Mouse (Mus musculus) 3134 (cell line): Measurements from ENCODE around the gene Tmem132c.

ENCODE experiments used
- DNase-seq: peaks from one replicate; pipeline ENCODE4 v3.0.0-alpha.2; 2011; ENCODE audit warnings: low spot score; ENCODE audit not compliant: insufficient read length; ENCODE audit errors: extremely low read depth

The Tmem132c gene

DNA sequence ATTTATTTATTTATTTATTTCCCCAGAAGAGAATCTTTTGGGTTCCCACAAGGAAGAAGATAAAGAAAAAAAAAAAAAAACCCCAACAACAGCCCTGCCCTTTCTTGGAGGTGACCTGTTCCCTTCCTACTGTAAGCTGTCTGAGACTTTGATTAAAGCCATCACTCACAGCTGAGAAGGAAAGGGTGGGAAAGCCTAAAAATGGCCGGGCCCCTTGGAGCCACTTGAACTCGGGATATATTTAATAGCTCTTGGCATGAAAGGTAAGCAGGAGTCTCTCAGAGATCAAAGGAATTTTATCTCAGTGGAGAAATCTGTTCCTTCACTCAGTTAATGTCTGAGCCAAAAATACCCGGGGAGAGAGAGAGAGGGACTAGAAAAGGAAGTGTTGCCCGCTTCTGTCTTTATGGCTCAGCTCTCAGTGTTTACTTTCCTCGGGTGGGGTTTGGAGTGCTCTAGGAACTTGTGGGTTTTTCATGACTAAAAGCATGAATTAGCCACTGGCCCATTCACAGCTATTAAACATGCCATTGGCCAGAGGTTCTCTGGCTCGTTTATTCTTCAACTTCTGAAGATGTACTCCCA lies 41.0 kb downstream of the Tmem132c start:
- no peak for DNase-seq

DNA sequence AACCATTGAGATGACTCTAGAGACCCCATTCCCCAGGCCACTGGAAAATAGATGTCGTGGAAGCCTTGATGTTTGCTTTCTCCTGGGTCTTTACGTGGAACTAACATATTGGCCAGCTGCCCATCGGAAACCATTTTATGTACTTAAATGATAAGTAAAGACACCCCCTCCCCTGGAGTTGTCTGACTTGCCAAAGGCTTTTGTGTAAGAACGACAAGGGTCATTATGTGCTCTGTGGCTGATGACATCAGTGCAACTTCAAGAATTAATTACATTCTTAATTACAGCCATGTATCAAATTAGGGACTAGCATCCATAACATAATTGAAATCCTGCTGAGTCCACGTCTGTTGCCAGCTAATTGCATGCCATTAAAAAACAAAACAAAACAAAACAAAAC lies 45.3 kb downstream of the Tmem132c start:
- DNase-seq, result no peak

DNA sequence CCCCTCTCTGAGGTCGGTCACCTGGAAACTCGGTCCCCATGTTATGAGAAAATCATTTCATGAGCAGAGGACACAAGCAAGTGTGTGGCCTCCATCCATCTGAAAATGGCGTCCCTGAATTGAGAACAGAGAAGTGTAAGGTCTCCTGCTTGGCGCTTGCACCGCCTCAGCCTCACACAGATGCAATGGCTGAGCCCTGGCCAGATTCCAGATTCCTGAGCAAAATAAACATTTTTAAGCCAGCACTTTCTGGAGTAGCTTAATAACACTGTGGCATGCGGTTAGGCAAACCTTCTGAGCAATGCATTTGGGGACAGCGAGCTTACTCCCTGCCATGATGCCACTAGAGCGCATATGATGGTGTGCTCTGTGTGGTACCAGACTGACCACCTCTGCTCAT lies 48.1 kb downstream of the Tmem132c start:
- no peak for DNase-seq

DNA sequence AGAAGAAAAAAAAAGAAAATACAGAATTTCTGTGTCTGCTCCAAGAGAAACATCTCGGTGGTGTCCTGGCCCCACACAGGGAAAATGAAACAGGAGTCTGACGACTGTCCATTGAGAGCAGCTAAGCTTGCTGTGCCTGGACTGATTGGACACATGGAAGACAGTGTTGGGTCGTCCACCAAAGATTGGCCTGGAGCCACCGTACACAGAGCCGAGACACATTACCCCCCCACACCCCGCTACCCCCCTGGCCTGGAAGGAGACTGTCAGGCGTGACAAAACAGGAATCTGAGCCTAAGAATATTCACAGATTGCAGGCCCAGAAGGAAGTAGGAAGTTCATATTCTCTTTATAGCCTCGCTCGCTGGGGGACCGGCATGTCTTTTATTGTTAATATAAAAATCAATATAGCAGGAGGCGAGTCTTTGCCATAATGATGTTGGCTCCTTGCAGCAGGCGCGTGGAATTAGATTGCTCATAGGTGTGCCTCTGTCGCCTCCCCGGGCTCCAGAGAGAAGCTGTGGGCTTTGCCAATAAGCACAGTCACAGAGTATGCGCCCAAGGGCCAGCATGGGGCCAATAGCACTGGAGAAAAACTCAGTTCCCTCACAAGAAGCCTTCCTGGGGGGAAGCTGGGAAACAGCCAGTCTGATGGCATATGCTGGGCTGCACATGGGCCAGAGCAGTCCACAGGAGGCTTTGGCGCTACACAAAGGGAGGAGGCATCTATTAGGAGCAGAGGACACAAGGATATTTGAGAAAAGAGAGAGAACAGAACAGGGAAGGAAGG lies 49.0 kb downstream of the Tmem132c start:
- no peak for DNase-seq

DNA sequence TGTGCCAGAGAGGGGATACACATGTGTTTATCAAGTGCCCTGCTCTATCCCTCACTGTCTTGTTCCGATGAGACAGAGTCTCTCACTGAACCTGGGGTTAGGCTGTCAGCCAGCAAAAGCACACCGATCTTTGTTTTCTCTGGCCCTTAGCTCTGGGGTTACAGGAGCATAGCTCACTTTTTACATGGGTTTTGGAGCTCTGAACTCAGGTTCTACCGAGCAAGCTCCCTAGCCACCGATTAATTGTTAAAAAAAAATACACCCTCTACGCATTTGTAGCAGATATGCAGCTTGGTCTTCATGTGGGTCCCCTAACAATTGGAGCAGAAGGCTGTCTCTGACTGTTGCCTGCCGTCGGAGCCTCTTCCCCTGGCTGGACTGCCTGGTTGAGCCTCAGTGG lies 50.0 kb downstream of the Tmem132c start:
- no peak for DNase-seq

DNA sequence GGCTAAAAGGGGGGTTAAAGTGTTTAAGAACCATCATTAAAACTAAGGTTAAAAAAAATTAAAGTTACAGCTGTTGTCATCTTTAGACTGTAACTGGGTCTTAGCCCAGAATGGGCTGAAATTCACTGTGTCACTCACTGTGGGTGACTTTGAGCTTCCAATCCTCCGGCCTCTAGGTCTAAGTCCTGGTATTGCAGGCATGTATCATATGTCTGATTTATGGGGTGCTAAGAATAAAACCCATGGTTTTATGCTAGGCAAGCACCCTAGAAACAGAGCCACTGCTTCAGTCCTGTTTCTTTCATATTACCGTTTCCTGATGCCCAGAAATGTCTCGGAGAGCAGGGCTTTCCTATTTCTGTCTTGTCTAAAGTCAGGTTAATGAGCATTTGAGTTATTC lies 52.1 kb downstream of the Tmem132c start:
- no peak for DNase-seq

DNA sequence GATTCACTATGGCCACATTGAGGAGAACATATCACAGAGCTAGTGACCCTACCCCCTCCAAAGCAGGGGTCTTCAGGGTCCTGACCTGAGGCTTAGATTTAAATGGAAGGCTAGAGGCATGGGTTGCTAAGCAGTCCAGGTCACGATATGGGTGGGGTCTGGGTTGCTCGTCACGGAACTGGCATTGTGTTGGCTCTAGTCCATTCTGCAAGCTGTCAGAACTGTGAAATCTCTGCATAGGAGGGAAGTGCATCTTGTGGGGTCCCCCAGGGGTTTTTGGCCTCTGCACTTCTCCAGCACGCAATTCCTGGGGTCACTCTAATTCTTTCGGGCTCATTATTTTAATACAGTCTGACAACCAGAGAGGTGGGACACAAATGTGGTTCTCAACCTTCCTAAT lies 55.9 kb downstream of the Tmem132c start:
- no peak for DNase-seq

DNA sequence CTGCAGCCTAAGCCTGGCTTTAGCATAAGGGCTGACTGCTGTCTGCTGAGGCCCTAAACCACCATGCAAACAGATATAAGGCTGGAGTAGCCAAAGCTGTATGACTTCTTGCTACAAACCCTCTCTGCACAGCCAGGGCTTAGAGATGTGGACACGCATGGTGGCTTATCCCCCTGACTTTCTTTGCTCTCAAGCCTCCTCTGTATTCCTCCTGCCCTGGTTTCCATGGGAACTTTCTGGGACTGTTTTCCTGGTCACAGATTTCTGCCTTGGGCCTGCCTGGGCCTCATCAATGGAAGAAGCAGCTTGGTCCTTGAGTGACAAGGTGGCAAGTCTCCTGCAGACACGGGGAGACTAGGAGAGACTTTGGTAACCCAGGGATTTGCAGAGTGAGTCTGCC lies 56.5 kb downstream of the Tmem132c start:
- DNase-seq, result no peak

DNA sequence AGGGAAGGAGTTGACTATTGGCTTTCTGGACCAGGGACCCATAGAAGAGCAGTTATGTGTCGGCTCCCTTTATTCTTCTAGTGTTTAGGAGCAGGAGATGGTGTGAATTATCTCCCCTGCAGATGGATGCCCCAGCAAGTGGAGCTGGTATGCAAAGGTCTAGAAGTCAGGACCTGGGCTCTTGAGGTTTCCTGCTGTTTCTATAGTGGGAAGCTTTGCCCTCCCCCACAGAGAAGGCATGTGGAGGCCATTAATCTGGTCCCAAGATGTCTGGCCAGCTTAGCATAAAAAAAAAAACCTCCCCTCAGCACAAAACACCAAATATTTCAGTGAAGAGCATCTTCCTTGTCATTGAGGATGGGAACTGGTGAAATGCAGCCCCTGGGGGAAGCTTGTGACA lies 57.4 kb downstream of the Tmem132c start:
- DNase-seq, result no peak

DNA sequence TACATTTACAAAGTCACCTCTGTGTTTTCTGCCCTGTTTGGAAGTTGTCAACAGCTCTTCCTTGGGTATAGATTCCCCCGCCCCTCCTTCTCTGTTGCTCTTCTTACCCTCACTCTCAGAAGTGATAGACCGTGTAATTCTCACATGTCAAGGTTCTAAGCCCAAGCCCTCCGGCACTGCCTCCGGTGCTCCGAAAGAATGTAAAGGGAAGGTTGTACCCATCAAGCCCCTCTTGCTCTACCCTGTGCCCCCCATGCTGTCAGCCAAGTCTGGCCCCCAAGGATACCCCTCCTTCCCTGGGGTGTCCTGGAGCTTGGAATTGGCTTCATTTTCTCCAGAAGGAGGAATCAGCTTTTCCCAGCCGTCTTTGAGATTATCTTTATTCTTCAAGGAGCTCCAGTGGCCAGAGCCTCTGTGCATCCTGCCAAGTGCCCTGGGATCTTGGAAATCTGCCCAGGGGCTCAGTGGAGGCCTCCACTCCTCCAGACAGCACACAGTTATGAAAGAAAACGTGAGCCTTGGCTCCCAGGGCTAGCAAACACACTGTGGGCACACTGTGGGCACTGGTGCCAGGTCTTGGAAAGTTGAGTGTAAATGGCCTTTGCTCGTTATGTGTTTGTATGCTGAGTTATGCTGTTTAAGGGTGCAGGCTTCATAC lies 59.1 kb downstream of the Tmem132c start:
- no peak for DNase-seq

DNA sequence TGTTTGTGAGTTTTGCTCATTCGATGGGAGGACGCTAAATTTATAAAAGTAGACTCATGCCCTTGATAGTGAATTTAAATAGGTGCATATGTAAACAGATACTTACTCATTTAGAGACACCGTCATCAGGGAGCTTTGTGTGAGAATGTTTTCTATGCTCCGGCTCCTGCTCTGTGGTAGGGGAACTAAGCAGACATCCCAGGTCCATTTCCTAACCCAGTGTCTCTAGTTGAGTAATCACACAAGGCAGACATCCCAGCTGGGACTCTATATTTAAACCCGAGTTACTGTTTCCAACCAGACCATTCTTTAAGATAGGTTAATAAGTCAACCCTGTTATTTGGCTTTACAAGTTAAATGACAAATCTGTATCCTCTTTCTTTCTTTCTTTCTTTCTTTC lies 63.7 kb downstream of the Tmem132c start:
- no peak for DNase-seq

DNA sequence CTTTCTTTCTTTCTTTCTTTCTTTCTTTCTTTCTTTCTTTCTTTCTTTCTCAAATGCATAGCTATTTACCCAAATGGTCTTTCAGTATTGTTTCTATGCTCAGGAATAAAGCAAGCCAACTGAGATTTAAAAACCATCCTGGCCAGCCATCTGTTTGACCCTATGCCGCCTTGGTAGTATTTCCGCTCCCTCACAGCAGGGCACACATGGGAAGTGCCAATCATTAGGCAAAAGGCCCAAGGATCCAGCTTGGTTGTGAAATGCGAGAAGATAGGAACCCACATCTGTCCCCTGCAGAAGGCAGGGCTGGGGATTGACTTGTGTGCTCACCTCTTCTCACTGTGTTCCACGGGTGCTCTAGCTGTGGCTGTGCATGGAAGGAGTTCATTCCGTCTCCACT lies 64.1 kb downstream of the Tmem132c start:
- DNase-seq, result no peak

DNA sequence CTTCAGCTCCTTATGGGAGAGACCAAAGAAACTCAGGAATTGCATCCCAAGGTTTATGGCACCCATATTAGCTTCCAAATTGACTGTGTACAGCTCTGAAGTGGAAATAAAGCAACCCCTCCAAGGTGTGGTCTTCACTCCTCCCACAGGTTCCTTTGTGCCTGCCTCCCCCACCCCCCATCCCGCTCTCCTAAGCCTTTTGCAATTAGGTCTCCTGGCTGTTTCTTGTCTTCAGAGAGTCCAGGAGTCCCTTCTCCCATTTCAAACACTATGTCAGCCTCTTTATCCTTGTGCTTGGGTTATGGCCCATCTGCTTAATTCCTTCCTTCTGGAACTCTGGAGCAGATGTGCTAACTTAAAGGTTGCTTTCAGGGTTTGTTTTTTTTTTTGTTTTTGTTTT lies 65.1 kb downstream of the Tmem132c start:
- no peak for DNase-seq

DNA sequence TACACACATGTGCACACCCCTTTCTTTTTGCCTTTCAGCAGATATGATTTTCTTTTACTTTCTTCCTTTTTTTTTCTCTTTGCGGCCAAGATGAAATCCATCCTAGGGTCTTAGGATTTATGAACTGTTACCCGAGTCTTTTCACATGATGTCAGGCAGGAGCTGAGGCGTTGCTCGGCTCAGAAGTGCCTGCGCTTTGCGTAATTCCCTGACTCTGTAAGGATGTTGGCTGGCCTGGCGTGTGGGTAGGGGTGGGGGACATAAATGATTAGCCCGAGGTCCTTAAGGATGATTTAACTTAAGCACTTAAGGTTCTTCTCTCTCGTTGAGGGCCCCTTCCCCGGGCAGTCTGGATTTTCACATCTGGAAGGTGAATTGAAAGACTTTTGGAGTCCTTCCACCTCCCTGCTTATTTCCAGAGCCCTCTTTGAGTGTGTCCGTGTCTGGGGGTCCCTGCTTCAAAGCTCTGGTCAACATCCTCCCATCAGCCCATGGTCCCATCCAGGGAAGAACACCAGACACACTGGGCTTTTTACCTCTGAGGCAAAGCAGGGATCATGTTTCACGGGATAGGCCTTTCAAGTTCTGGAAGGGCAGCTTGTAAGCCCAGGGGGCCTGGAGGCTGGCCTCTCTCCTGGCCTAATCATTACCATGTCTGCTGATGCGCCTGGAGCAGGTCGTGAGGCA lies 68.9 kb downstream of the Tmem132c start:
- no peak for DNase-seq

DNA sequence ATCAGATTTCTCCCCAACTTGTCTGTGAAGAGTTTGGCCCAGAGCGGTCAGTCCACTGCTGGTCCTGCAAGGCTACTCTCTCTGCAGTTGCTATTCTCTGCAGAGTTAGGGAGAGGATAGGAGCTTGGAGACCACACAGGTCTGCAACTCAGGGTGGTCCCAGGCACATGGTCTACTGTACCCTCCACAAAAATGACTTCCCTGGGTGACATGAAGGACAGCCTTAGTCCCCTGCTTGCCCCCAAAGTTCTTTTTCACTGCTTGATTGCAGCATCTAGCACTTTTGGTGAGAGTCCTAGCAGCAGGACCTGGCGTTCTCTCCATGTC lies 69.4 kb downstream of the Tmem132c start:
- no peak for DNase-seq

DNA sequence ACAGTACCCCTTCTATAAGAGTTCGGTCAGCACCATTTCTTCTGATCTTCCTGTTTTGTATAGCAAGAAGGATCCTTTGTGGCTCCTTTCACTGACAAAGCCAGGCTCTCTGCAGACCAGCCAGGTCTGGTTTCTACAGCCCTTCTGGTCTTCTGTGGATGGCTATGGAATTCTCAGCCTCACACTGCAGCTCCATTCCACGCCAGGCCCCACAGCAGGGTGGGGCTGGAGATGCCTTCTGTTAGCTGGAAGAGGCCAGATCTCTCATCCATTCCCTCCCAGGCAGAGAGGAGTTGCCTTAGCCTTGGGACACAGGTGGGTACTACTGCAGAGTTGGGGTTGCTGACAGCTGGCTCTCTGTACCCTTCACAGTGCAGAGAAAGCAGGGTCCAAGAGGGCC lies 72.0 kb downstream of the Tmem132c start:
- DNase-seq, result no peak

DNA sequence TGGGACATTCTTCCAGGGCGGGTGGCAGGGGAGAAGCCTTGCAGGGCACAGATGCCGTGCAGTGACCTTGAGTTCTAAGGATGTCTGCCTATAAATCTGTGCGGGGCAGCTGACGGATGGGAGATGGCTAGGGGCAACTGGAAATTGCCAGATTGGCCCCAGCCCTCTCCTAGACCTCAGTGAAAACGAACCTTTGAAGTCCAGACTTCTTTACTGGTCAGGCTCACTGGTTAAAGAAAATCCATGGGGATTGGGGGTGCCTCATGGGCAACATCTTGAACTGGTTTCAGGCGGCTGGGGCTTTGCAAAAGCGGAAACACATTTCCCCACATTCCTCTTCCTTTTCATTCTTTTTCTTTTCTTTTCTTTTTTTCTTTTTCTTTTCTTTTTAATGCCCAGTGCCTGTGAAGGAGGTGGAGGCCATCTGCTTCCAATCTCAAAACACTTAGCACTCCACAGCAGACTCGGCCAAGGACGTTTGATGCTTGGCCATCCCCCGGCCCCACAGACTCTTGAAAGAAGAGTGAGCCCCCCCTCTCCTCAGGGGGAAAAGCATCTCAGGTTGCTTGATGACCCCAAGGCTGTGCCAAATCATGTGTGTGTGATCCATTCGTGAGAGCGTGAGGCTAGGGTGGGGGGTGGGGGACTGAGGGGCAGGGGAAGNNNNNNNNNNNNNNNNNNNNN lies 77.6 kb downstream of the Tmem132c start:
- DNase-seq, result no peak

DNA sequence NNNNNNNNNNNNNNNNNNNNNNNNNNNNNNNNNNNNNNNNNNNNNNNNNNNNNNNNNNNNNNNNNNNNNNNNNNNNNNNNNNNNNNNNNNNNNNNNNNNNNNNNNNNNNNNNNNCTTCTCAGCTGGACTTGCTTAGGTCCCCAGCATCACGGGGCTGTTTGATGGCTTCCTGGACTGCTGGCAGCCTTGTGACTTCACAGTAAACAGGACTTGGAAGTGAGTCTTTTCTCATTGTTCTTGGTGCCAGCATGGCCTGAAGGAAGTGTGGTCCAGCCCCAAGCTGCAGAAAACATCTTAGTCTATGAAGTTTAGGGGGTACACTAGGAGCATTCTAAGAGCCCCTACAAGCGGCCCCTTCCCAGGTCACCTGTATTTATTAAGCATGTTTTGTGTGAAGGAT lies 83.0 kb downstream of the Tmem132c start:
- DNase-seq, result no peak

DNA sequence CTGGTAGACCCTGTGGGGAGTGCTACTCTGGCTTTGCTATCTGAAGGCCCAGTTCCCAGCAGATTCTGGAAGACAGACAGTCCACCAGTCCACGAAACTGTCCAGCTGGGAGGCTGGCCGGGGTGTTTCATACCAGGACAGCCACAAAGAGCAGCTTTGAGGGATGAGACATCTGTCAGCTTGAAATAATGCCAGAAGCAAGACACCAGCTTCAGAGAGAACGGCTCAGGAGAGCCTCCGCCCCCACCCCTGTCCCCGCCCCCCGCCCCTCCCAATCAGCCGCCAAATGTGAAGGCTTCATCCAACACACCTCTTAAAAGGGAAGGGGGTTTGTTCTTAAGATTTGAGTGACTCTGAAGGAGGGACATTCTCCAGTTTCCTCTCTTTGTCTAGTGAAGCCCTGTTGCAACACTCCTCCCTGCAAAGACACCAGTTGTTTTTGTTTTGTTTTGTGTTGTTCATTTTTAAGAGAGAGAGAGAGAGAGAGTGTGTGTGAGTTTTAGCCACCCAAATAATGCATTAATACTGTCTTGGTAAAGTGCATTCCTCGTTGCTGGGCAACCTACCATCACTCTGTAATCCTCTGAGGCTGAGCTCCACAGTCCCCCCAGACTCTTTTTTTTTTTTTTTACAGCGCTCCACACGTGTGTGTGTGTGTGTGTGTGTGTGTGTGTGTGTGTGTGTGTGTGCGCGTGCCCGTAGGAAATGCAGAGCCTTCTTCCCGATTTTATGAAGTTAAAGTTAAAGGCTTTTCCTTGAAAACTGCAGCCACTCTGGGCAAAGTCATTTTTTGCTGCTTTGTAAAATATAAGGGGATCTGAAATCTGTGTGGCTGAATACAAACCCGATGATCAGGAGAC lies 94.7 kb downstream of the Tmem132c start:
- DNase-seq, result no peak

DNA sequence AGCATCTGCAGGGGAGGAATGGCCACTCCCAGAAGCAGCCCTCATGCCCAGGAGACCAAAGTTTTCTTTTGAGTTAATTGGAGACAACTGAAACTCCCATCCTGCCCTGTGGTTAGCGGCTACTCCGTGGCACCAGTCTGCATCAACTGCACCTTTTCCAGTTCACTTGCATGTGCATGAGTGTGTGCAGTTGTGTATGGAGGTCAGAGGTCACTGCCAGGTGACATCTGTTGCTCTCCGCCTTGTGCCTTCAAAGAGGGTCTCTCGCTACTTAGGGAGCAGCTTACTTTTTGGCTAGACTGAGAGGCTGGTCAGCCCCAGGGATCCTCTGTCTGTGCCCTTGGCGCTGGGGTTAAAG lies 95.3 kb downstream of the Tmem132c start:
- no peak for DNase-seq
